Mouse (Mus musculus) limb, embryonic 15.5 days (tissue): ENCODE measurements around the gene 2310061I04Rik. TPM values are rescaled to one million over a fixed set of nuclear protein-coding genes. Genes with fewer than 3 reads are reported as not detected.
A peak's percentile ranks its signal among the peaks of the same experiment; 100 is the strongest.

Experiments used
- ATAC-seq: fragments of 200-750 bp; cut with Nextera tagmentation; 2 replicates; pipeline ENCODE4 v1.8.0; 2017; ENCODE audit warnings: low read depth, moderate TSS enrichment; ENCODE audit not compliant: insufficient number of reproducible peaks, low FRiP score, low TSS enrichment
- H3K27ac ChIP-seq: fragments of 300-500 bp; sonication (generic); 2 replicates; pipeline ENCODE4 v1.5.1; 2015; ENCODE audit warnings: moderate library complexity, mild to moderate bottlenecking, inconsistent platforms
- H3K27me3 ChIP-seq: fragments of 300-500 bp; sonication (generic); 2 replicates; pipeline ENCODE4 v1.6.1; 2015; ENCODE audit warnings: inconsistent platforms
- H3K36me3 ChIP-seq: fragments of 300-500 bp; sonication (generic); 2 replicates; pipeline ENCODE4 v1.6.1; 2015; ENCODE audit warnings: inconsistent platforms
- H3K4me1 ChIP-seq: fragments of 300-500 bp; sonication (generic); 2 replicates; pipeline ENCODE4 v1.6.1; 2015; ENCODE audit warnings: inconsistent platforms
- H3K4me2 ChIP-seq: fragments of 300-500 bp; sonication (generic); 2 replicates; pipeline ENCODE4 v1.6.1; 2015; ENCODE audit warnings: mild to moderate bottlenecking, inconsistent platforms
- H3K4me3 ChIP-seq: fragments of 300-500 bp; sonication (generic); 2 replicates; pipeline ENCODE4 v1.5.1; 2015; ENCODE audit warnings: mild to moderate bottlenecking, inconsistent platforms
- H3K9ac ChIP-seq: fragments of 300-500 bp; sonication (generic); 2 replicates; pipeline ENCODE4 v1.6.1; 2015; ENCODE audit warnings: inconsistent platforms
- H3K9me3 ChIP-seq: fragments of 300-500 bp; sonication (generic); 2 replicates; pipeline ENCODE4 v1.6.1; 2016; ENCODE audit warnings: inconsistent platforms
- WGBS: fragments of 180-500 bp; shearing (Covaris S2); methylation state at CpG from one replicate; pipeline ENCODE4 v1.1.7; 2015; 5-methylcytosine and 5-hydroxymethylcytosine counted together
- polyA plus RNA-seq: library from polyadenylated mRNA; unstranded; fragments of >200 nt; fragmentation: Nextera tagmentation; extraction: Ambion mirVana; gene quantifications from 2 replicates; pipeline ENCODE4 v1.2.1, GENCODE M21; 2015

Gene 2310061I04Rik
- polyA plus RNA-seq, 1 experiment from 2014 or later: 18.0 TPM

DNA sequence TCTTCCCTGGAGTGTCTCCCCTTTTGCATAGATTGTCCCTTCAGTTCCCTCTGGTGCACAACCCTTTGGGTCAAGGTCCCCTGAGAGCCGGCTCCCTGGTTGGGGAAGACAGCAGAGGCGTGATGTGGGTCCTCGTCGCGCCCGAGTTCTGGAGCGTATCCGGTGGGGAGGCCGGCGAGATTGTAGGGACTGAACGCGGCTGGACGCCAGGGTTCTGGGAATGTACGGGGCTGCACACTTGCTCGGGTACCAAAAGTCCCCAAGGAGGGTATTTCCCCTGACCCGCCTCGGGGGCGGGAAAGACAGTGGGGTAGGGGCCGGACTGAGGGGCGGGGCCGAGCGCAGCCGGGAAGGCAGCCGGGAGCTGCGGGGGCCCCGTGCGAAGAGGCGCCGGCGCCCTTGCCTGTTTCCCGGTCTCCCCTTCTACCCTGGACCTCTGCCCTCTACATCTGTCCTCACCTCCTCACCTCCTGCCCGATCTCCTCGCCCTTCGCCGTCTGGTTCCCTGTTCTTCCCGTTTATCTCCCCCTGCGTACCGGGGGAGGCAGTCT lies 30.9 kb downstream of the 2310061I04Rik start:
- peak overlapping the region; percentile 65 for H3K9ac ChIP-seq
- under 1% methylated on average over 23 of the region's 38 CpGs for whole genome bisulfite sequencing
- H3K4me3 ChIP-seq: peak overlapping the region; percentile 69
- H3K27ac ChIP-seq: peak overlapping the region; percentile 97
- H3K9me3 ChIP-seq: no peaks in the 10 kb centered on the region
- peak overlapping the region; percentile 92 for H3K4me2 ChIP-seq
- H3K27me3 ChIP-seq: no peaks in the 10 kb centered on the region
- H3K36me3 ChIP-seq: peaks cover 7% of the 10 kb centered on the region; the same call in 1 of the 2 replicates
- peaks cover 57% of the 10 kb centered on the region for H3K4me1 ChIP-seq
- peak; percentile 61 for ATAC-seq

DNA sequence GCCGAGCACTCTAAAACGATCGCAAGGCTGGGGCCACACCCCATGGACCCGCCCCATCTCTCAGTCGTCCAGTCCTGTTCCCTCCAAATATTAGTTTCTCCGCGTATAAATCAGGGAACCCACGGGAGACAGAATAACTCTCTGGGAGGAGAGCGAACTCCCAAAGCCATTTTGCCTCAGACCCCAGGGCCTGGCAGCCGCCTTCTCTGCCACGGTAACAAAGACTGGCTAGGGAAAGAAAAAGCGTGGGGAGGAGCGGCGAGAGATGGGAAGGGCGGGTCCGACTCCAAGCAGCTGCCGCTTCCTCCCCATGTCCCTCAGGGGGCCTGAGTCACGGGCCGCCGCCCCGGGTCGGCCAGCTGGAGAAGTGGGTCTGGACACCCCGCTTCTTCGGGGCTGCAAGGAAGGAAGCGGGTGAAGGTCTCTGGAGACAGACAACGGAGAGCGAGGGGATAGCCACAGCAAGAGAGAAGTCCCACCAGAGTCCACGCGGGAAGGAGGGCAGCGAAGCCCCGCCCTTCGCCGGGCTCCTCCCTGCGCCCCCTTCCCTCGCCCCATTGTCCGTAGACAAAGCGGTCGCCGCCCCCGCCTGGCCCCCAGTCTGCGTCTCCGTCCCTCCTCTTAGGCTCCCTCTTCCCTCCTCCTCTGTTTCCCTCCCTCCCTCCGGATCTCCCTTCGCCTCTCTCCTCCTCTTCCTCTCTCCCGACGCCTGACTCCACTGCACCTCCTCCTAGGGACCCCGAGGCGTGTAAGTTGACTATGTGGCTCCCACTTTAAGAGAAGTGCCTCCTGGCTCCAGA lies 31.6 kb downstream of the 2310061I04Rik start, which contains the start of gene Ppp1r18:
Gene Ppp1r18, plus strand, starts transcription at position 113 of the 800 bp plus-strand sequence.
- Histone ChIP-seq H3K4me1 (peaks cover 59% of the 10 kb centered on the region), H3K27ac (peak within 1 kb of the TSS; percentile 97), H3K9ac (peak within 1 kb of the TSS; percentile 65), H3K36me3 (0 out of 2 replicates have a peak, but pooled peaks cover 3% of the 10 kb centered on the region), H3K9me3 (no peaks in the 10 kb centered on the region), H3K4me3 (peak within 1 kb of the TSS; percentile 69), H3K4me2 (peak within 1 kb of the TSS; percentile 92), H3K27me3 (no peaks in the 10 kb centered on the region)
- under 1% methylated on average over 40 of the region's 48 CpGs for WGBS
- peak; percentile 75 for ATAC-seq

DNA sequence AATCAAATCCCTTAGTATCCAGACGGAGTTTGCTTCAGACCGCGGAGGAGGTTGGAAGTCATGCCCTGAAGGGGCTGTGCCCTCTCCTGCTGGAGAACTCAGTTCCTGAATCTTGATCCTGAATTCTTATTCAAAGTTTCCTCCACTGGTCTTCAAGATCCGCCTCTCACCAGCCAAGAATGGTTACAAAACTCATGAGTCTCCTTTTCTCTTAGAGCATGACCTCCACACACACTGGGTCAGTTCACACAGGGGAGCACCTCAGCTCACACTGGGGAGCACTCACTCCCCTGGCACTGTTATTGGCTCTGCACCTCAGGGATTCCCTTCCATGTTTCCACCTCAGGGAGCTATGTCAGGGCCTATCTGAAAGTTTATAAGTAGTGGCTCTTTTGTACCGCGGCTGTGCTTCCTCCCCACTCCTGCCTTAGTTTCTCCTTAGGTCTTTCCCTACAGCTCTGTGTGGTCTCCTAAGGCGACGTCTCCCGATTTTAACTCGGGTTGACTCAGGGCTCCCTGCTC lies 32.3 kb downstream of the 2310061I04Rik start:
- WGBS: 25% methylated on average over 10 of the region's 10 CpGs

GRCm38 (mm10) chr17:35861198-35861857 lies 35.9 kb downstream of the 2310061I04Rik start, which contains the start of gene Nrm:
Nrm (plus strand) TSS chr17:35861318.
- Histone ChIP-seq H3K27ac (peak within 1 kb of the TSS; percentile 97), H3K27me3 (no peaks in the 10 kb centered on the region), H3K4me3 (peak within 1 kb of the TSS; percentile 69), H3K9me3 (no peaks in the 10 kb centered on the region), H3K9ac (peak within 1 kb of the TSS; percentile 76), H3K4me2 (peak within 1 kb of the TSS; percentile 61), H3K36me3 (peaks cover 29% of the 10 kb centered on the region), H3K4me1 (peaks cover 19% of the 10 kb centered on the region)
- 1% methylated on average over 47 of the region's 47 CpGs for WGBS
- peak; percentile 88 for ATAC-seq

More for the DNA sequence above, 32.3 kb downstream of the 2310061I04Rik start:
- Histone ChIP-seq H3K4me2 (peak overlapping the region; percentile 92), H3K9ac (peak overlapping the region; percentile 65), H3K27ac (peak overlapping the region; percentile 97), H3K4me1 (peaks cover 51% of the 10 kb centered on the region), H3K36me3 (0 out of 2 replicates have a peak, but pooled peaks cover 3% of the 10 kb centered on the region), H3K4me3 (peak overlapping the region; percentile 69), H3K27me3 (no peaks in the 10 kb centered on the region), H3K9me3 (no peaks in the 10 kb centered on the region)
- ATAC-seq: no peak

DNA sequence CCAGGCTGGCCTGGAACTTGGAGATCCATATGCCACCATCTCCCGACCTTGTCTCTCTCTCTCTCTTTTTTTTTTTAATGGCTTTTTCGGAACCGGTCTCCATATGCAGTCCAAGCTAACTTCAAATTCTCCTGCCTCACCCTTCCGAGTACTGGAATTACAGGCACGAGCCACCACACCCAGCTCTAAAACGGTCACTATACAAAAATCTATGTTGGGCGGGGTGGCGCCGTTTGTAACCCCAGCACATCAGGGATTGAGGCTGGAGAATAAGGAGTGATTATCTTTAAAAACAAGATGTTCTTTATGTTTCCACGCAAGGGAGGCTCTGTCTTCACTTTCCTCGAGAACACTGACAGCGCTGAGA lies 36.4 kb downstream of the 2310061I04Rik start:
- Histone ChIP-seq H3K4me3 (peak overlapping the region; percentile 69), H3K27me3 (no peaks in the 10 kb centered on the region), H3K36me3 (peaks cover 30% of the 10 kb centered on the region), H3K4me1 (peaks cover 19% of the 10 kb centered on the region), H3K9ac (peak overlapping the region; percentile 76; the same call in 1 of the 2 replicates), H3K9me3 (no peaks in the 10 kb centered on the region), H3K4me2 (peak overlapping the region; percentile 61), H3K27ac (peak overlapping the region; percentile 97)
- 0 out of 2 replicates have a peak, but pooled peaks have one; percentile 8 for ATAC-seq
- WGBS: 4% methylated on average over 12 of the region's 12 CpGs

DNA sequence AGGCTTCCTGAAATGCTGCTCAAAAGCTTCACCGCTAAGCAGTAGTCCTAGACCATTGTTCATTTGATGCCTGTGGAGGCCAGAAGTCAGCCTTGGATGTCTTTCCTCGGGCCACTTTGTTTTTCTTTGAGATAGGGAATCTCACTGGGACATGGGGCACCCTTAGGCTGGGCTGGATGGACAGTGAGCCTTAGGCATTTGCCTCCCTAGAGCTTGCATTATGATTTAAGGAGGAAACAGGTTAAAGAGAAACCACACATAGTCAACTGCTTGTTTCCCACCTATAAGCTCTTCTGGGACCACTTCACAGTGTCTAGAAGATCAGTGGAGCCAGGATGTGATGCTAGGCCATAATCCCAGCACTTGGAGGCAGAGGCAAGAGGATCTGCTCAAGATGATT lies 37.4 kb downstream of the 2310061I04Rik start:
- 73% methylated on average over 2 of the region's 2 CpGs for WGBS
- Histone ChIP-seq H3K27me3 (no peaks in the 10 kb centered on the region), H3K9ac (no peak overlapping the region), H3K36me3 (peaks cover 34% of the 10 kb centered on the region), H3K27ac (no peak overlapping the region), H3K4me1 (peaks cover 14% of the 10 kb centered on the region), H3K4me3 (no peak overlapping the region), H3K9me3 (no peaks in the 10 kb centered on the region), H3K4me2 (no peak overlapping the region)
- ATAC-seq: no peak

DNA sequence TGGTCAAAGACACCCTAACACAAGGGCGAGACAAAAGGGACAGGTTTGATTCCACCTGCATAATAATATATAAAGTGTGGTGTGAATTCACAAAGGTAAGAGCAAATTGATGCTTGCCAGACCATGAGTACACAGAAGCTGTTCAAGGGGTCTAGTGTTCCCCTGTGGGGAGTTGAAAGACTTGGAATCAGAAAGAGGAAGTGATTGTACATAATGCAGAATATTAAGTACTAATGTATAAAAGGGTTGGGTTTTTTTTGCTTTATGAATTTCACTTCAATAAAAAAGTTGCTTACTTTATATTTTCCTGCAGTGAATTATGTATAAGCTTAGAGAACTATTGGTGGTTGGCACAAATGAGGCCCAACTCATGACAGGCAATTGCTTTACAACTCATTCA lies 37.9 kb downstream of the 2310061I04Rik start:
- Histone ChIP-seq H3K36me3 (peaks cover 38% of the 10 kb centered on the region), H3K4me3 (no peak overlapping the region), H3K4me2 (no peak overlapping the region), H3K27me3 (no peaks in the 10 kb centered on the region), H3K4me1 (peaks cover 10% of the 10 kb centered on the region; the same call in 1 of the 2 replicates), H3K27ac (no peak overlapping the region), H3K9ac (no peak overlapping the region), H3K9me3 (no peaks in the 10 kb centered on the region)
- ATAC-seq: no peak
- whole genome bisulfite sequencing: 91% methylated on average over 1 of the region's 1 CpGs

- Histone ChIP-seq H3K4me1 (no peaks in the 10 kb centered on the region), H3K9ac (no peak overlapping the region), H3K4me2 (no peak overlapping the region), H3K27me3 (no peaks in the 10 kb centered on the region), H3K9me3 (no peaks in the 10 kb centered on the region), H3K36me3 (peaks cover 88% of the 10 kb centered on the region), H3K4me3 (no peak overlapping the region), H3K27ac (no peak overlapping the region)
- WGBS: 97% methylated on average over 3 of the region's 3 CpGs
- no peak for ATAC-seq
Measured at GRCm38 (mm10) chr17:35850974-35851373, 46.3 kb downstream of the 2310061I04Rik start.

DNA sequence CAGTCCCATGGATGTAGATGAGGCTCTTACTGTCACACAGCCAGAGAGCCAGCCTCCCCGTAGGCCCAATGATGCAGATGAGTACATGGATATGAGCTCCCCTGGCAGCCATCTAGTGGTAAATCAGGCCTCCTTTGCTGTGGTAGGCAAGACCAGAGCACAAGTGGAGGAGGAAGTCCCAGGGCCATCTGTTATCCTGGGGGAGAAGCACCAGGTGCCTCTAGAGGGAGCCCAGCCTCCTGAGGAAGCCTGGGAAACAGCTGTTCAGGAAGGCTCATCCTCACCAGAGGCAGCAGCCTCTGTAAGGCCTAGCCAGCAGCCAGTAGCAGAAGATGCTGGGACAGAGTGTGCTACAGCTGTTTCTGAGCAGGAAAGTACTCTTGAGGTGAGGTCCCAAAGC lies 49.1 kb downstream of the 2310061I04Rik start:
- Histone ChIP-seq H3K4me2 (no peak overlapping the region), H3K9ac (no peak overlapping the region), H3K4me1 (no peaks in the 10 kb centered on the region), H3K27ac (no peak overlapping the region), H3K4me3 (no peak overlapping the region), H3K27me3 (no peaks in the 10 kb centered on the region), H3K36me3 (peaks cover 83% of the 10 kb centered on the region), H3K9me3 (no peaks in the 10 kb centered on the region)
- peak; percentile 23; the same call in 1 of the 2 replicates for ATAC-seq
- WGBS: 58% methylated on average over 1 of the region's 1 CpGs

GRCm38 (mm10) chr17:35843514-35843913 lies 53.7 kb downstream of the 2310061I04Rik start:
- H3K4me3 ChIP-seq: no peak overlapping the region
- WGBS: 96% methylated on average over 3 of the region's 3 CpGs
- no peak for ATAC-seq

More at GRCm38 (mm10) chr17:35843514-35843913, 53.7 kb downstream of the 2310061I04Rik start:
- no peaks in the 10 kb centered on the region for H3K27me3 ChIP-seq
- peaks cover 15% of the 10 kb centered on the region for H3K4me1 ChIP-seq
- no peak overlapping the region for H3K4me2 ChIP-seq
- no peaks in the 10 kb centered on the region for H3K9me3 ChIP-seq
- H3K9ac ChIP-seq: no peak overlapping the region
- peaks cover 41% of the 10 kb centered on the region for H3K36me3 ChIP-seq
- no peak overlapping the region for H3K27ac ChIP-seq
